Mouse (Mus musculus): Measurements from ENCODE around the gene Bbx.

The Bbx gene

DNA sequence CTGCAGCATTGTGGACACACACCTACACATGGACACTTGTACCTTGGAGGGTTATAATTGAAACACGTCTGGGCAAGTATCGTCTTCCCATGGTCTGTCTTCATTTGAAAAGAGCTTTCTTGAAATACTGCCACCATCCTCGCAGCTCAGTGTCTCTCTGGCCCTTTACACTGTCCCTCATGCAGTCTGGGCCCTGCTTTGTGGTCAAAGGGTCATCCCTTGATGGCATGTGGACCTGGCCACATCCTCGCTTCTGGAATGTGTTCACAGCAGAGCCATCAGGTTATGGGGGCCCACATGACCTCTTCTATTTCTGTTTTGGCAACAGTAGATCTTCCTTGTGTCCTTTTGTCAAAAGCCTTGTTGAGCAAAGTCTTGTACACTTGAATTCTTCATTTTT lies 282.6 kb downstream of the Bbx start:
- DNase-seq = no peak

DNA sequence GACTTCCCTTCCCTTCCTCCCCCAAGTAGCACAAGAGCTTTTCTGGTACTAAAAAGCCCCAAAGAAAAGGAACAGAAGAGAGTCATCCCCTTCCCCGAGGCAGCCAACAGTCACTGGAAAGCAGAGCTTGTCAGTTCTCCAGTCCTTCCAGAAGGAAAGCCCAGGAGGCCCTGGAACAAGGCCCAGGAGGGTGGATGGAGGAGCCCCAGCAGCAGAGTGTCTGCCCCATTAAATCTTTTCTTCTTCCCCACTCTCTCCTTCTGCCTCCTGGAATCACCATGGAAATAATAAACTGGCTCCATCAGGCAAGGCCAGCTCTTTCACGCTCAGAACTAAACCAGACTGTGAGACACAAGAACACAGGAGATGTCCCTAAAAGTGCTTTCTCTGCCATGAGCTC lies 284.3 kb downstream of the Bbx start:
- no peak for DNase-seq

Data from kidney, postnatal 36 days (tissue).